Mouse (Mus musculus): ENCODE data around the gene Slc22a16. TPM values are rescaled to one million over a fixed set of nuclear protein-coding genes. Genes with fewer than 3 reads are reported as not detected.
"Not testable (repeated sequence)": the region's sequence is repeated elsewhere in the genome, so short reads cannot be mapped to it uniquely, and the experiment has no call there.

Gene Slc22a16
- polyA plus RNA-seq, 1 experiment from 2014 or later: not detected

GRCm38 (mm10) chr10:40530661-40531060 lies 39.5 kb upstream of the Slc22a16 start:
- Histone ChIP-seq H3K9me3 (no peaks in the 10 kb centered on the region), H3K27ac (no peak overlapping the region), H3K4me2 (no peak overlapping the region), H3K4me1 (no peaks in the 10 kb centered on the region; the same call in 1 of the 2 replicates), H3K9ac (no peak overlapping the region), H3K36me3 (no peaks in the 10 kb centered on the region), H3K4me3 (no peak overlapping the region), H3K27me3 (no peaks in the 10 kb centered on the region; the same call in 1 of the 2 replicates)
- WGBS: 26% methylated on average over 3 of the region's 3 CpGs
- no peak for ATAC-seq (ENCODE audit: insufficient number of reproducible peaks, low FRiP score, low TSS enrichment, low read depth)

- H3K4me2 ChIP-seq; H3K27ac ChIP-seq; H3K9ac ChIP-seq; H3K4me1 ChIP-seq; H3K4me3 ChIP-seq; H3K9me3 ChIP-seq; H3K27me3 ChIP-seq; ATAC-seq (ENCODE audit: insufficient number of reproducible peaks, low FRiP score, low TSS enrichment, low read depth); H3K36me3 ChIP-seq: not testable (repeated sequence)
- 89% methylated on average over 4 of the region's 4 CpGs for WGBS
These were observed 37.5 kb upstream of the Slc22a16 start for GRCm38 (mm10) chr10:40532586-40532985.

- H3K27me3 ChIP-seq: no peaks in the 10 kb centered on the region
- H3K27ac ChIP-seq: no peak overlapping the region
- no peaks in the 10 kb centered on the region for H3K9me3 ChIP-seq
- no peak; the same call in 1 of the 2 replicates for ATAC-seq (ENCODE audit: insufficient number of reproducible peaks, low FRiP score, low TSS enrichment, low read depth)
- peaks cover 8% of the 10 kb centered on the region; the same call in 1 of the 2 replicates for H3K4me1 ChIP-seq
- H3K36me3 ChIP-seq: no peaks in the 10 kb centered on the region
- H3K4me3 ChIP-seq: no peak overlapping the region
- 32% methylated on average over 6 of the region's 6 CpGs for WGBS
- no peak overlapping the region for H3K9ac ChIP-seq
- H3K4me2 ChIP-seq: no peak overlapping the region
These were observed 28.8 kb upstream of the Slc22a16 start for GRCm38 (mm10) chr10:40541351-40541750.

GRCm38 (mm10) chr10:40549317-40549716 lies 20.8 kb upstream of the Slc22a16 start:
- ATAC-seq (ENCODE audit: insufficient number of reproducible peaks, low FRiP score, low TSS enrichment, low read depth): no peak
- 40% methylated on average over 2 of the region's 2 CpGs for WGBS
- no peak overlapping the region for H3K9ac ChIP-seq
- H3K27me3 ChIP-seq: no peaks in the 10 kb centered on the region
- H3K4me1 ChIP-seq: 0 out of 2 replicates have a peak, but pooled peaks cover 9% of the 10 kb centered on the region
- H3K27ac ChIP-seq: no peak overlapping the region
- no peak overlapping the region for H3K4me2 ChIP-seq
- H3K36me3 ChIP-seq: no peaks in the 10 kb centered on the region
- no peaks in the 10 kb centered on the region for H3K9me3 ChIP-seq
- no peak overlapping the region for H3K4me3 ChIP-seq

GRCm38 (mm10) chr10:40551801-40552200 lies 18.3 kb upstream of the Slc22a16 start:
- 14% methylated on average over 2 of the region's 2 CpGs for WGBS
- no peak; the same call in 1 of the 2 replicates for ATAC-seq (ENCODE audit: insufficient number of reproducible peaks, low FRiP score, low TSS enrichment, low read depth)

GRCm38 (mm10) chr10:40565695-40566094 lies 4.4 kb upstream of the Slc22a16 start:
- H3K27me3 ChIP-seq; H3K9me3 ChIP-seq; H3K4me2 ChIP-seq; H3K36me3 ChIP-seq; H3K27ac ChIP-seq; H3K4me3 ChIP-seq; H3K4me1 ChIP-seq; ATAC-seq (ENCODE audit: insufficient number of reproducible peaks, low FRiP score, low TSS enrichment, low read depth); H3K9ac ChIP-seq: not testable (repeated sequence)
- WGBS: 96% methylated on average over 6 of the region's 6 CpGs

More at GRCm38 (mm10) chr10:40551801-40552200, 18.3 kb upstream of the Slc22a16 start:
- no peak overlapping the region for H3K4me3 ChIP-seq
- no peaks in the 10 kb centered on the region for H3K27me3 ChIP-seq
- no peak overlapping the region for H3K9ac ChIP-seq
- H3K9me3 ChIP-seq: no peaks in the 10 kb centered on the region
- no peak overlapping the region for H3K27ac ChIP-seq
- 0 out of 2 replicates have a peak, but pooled peaks cover 9% of the 10 kb centered on the region for H3K4me1 ChIP-seq
- no peak overlapping the region for H3K4me2 ChIP-seq
- H3K36me3 ChIP-seq: no peaks in the 10 kb centered on the region

GRCm38 (mm10) chr10:40575912-40576634 lies 5.9 kb downstream of the Slc22a16 start:
- Histone ChIP-seq H3K27ac (no peak overlapping the region), H3K9me3 (no peaks in the 10 kb centered on the region), H3K9ac (no peak overlapping the region), H3K4me1 (no peaks in the 10 kb centered on the region), H3K27me3 (no peaks in the 10 kb centered on the region), H3K4me2 (no peak overlapping the region), H3K36me3 (no peaks in the 10 kb centered on the region), H3K4me3 (no peak overlapping the region)
- no peak for ATAC-seq (ENCODE audit: insufficient number of reproducible peaks, low FRiP score, low TSS enrichment, low read depth)
- WGBS: 85% methylated on average over 7 of the region's 7 CpGs

- Histone ChIP-seq H3K9ac (no peak overlapping the region), H3K9me3 (no peaks in the 10 kb centered on the region), H3K4me2 (no peak overlapping the region), H3K27me3 (no peaks in the 10 kb centered on the region), H3K36me3 (no peaks in the 10 kb centered on the region), H3K27ac (no peak overlapping the region), H3K4me3 (no peak overlapping the region), H3K4me1 (no peaks in the 10 kb centered on the region)
- no peak for ATAC-seq (ENCODE audit: insufficient number of reproducible peaks, low FRiP score, low TSS enrichment, low read depth)
- WGBS: 77% methylated on average over 8 of the region's 8 CpGs
These were observed 13.6 kb downstream of the Slc22a16 start for GRCm38 (mm10) chr10:40583584-40584255.

- Histone ChIP-seq H3K4me1 (no peaks in the 10 kb centered on the region), H3K27ac (no peak overlapping the region), H3K4me3 (no peak overlapping the region), H3K4me2 (no peak overlapping the region), H3K27me3 (no peaks in the 10 kb centered on the region), H3K9ac (no peak overlapping the region), H3K36me3 (no peaks in the 10 kb centered on the region), H3K9me3 (no peaks in the 10 kb centered on the region)
- ATAC-seq (ENCODE audit: insufficient number of reproducible peaks, low FRiP score, low TSS enrichment, low read depth): no peak
- 55% methylated on average over 7 of the region's 7 CpGs for WGBS
These were observed 22.1 kb downstream of the Slc22a16 start for GRCm38 (mm10) chr10:40592186-40592585.

GRCm38 (mm10) chr10:40597177-40597576 lies 27.0 kb downstream of the Slc22a16 start:
- H3K9me3 ChIP-seq: no peaks in the 10 kb centered on the region
- no peaks in the 10 kb centered on the region for H3K27me3 ChIP-seq
- ATAC-seq (ENCODE audit: insufficient number of reproducible peaks, low FRiP score, low TSS enrichment, low read depth): no peak
- H3K9ac ChIP-seq: no peak overlapping the region
- H3K4me3 ChIP-seq: no peak overlapping the region
- no peaks in the 10 kb centered on the region for H3K36me3 ChIP-seq
- no peak overlapping the region for H3K27ac ChIP-seq
- H3K4me2 ChIP-seq: no peak overlapping the region
- WGBS: 95% methylated on average over 3 of the region's 3 CpGs
- H3K4me1 ChIP-seq: no peaks in the 10 kb centered on the region

- Histone ChIP-seq H3K27ac (no peak overlapping the region), H3K27me3 (no peaks in the 10 kb centered on the region), H3K9me3 (no peaks in the 10 kb centered on the region; the same call in 1 of the 2 replicates), H3K4me1 (no peaks in the 10 kb centered on the region), H3K36me3 (no peaks in the 10 kb centered on the region), H3K9ac (no peak overlapping the region), H3K4me3 (no peak overlapping the region), H3K4me2 (no peak overlapping the region)
- ATAC-seq (ENCODE audit: insufficient number of reproducible peaks, low FRiP score, low TSS enrichment, low read depth): no peak
- WGBS: 53% methylated on average over 6 of the region's 6 CpGs
These were observed 34.7 kb downstream of the Slc22a16 start for GRCm38 (mm10) chr10:40604706-40605394.

- Histone ChIP-seq H3K27ac (no peak overlapping the region), H3K36me3 (no peaks in the 10 kb centered on the region), H3K4me3 (no peak overlapping the region), H3K4me2 (no peak overlapping the region), H3K4me1 (no peaks in the 10 kb centered on the region), H3K9ac (no peak overlapping the region), H3K27me3 (no peaks in the 10 kb centered on the region), H3K9me3 (no peaks in the 10 kb centered on the region; the same call in 1 of the 2 replicates)
- ATAC-seq (ENCODE audit: insufficient number of reproducible peaks, low FRiP score, low TSS enrichment, low read depth): no peak
These were observed 47.8 kb downstream of the Slc22a16 start for GRCm38 (mm10) chr10:40617973-40618372.

All from limb, embryonic 15.5 days (tissue).